Mouse (Mus musculus): ENCODE results near the gene Lemd1.

DNA sequence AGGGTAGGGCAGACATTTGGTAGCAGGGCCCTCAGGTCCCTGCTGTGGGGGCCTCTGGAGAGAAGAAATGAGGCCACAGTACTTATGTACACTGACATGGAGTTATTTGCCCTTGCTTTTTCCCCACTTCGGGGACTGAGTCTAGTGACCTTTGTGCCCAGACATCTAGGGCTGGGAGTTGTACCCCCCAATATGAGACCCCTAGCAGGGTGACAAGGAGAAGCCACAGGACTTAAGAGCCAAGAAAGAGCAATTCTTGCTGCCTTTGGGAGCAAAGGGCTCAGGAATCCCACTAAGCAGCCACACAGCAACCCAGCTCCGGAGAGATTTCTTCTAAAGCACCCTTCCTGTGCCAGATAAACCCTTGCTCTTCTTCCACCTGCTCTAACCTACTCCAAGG lies 10.7 kb downstream of the Lemd1 start:
- TF ChIP-seq POLR2A (IDR thresholded peaks at IDR 0.05; ENCODE audit: low read depth, low read length) (no peak), CTCF (conservative IDR thresholded peaks at IDR 0.05; ENCODE audit: insufficient read depth, insufficient read length, low read depth, low read length) (no peak)
